Mouse (Mus musculus): ENCODE measurements around the gene Kat8.
"Not testable (repeated sequence)": the region's sequence is repeated elsewhere in the genome, so short reads cannot be mapped to it uniquely, and the experiment has no call there.

The Kat8 gene

DNA sequence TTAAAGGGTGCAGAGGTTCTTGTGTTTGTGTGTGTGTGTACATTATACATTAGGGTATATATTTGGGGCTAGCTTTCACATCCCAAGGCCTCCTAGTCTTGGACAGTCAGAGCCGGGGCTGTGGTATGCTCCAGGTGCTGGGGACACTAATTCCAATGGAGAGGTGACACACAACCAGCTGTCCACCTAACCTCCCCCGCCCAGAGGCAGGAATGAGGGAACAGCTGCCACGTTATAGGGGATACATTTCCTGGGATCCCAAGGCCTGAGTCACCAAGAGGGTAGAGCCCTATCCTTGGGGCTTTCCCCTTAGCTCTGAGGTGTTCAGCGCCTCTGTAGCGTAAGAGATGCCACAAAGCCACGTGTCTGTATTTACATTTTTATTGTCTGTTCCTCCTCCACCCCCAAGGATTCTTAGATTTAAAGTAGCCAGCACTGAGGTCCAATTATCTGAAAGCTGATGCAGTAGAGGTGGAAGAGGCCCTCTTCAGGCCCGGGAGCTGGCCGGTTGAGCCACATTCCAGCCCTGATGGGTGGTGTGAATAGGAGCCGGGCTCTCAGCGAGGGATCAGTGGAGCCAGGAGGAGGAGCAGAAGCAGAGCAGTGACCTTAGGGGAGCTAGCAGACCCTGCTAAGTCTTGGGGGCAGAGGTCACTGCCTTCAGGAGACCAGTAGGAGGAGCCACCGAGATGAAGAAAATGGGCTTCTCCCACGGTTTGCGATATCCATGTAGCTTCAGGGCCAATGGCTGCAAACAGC is 20.1 kb downstream of the Kat8 start:
- DNase-seq, result no peak

DNA sequence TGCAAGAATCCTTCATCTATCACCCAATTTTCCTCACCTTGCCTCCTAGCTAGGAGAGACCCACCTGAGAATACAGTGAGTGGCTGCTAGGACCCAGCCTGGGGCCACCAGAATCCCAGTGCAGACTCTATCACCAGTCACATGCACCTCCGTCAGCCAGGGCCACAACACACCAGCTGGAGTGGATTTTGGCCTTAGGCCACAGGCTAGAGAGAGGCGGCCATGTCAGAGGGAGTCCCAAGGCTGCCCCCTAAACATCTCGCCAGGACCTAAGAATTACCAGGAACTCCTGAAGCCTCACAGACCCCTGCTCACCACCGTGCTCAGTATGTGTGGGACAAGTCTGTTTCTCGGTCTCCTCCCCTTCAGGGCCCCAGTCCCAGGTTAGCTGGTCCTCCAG is 21.8 kb downstream of the Kat8 start:
- DNase-seq, result no peak

DNA sequence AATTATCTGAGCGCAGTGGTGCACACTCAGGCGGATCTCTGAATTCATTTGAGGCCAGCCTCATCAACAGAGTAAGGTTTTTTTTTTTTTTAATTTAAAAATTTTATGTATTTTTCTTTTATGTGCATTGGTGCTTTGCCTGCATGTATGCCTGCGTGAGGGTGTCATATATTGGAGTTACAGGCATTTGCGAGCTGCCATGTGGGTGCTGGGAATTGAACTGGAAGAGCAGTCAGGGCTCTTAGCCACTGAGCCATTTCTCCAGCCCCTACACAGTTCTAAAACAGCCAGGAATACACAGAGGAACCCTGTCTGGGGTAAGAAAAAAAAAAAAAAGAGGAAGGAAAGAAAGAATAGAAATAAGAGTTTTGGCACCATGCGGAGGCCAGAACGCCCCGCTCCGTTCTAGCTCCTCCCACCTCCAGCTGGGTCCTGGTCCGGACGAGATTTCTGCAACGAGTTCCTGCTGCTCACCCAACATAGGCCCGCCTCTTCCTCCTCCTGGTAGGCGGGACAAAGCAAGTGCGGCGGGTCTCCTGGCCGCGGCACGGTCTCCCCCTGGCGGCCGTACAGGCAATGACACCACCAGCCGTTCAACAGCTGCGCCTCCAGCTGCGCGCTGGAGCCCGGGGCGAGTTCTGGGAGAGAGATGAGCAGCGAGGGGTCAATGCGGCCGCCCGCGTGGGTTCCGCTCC is 22.9 kb downstream of the Kat8 start:
- DNase-seq, result peak; percentile 96

DNA sequence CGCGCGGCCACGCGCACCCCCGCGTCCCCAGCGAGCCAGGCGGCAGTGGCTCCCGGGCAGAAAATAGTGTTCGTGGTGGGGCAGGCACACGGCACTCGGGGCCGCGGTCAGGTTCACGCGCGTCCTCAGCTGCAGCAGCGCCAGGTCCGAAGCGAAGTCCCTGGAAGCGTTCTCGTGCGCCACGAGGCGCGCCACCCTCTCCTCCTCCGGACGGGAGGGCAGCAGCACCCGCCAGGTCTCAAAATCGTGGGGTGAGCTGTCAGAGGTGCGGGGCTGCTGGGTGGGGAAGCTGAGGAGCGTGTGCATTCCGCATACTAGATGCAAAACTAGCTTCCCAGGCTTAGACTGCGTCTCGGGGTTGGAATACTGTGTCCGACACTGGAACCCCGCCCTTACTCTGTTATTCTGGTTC is 23.4 kb downstream of the Kat8 start:
- no peak for DNase-seq

DNA sequence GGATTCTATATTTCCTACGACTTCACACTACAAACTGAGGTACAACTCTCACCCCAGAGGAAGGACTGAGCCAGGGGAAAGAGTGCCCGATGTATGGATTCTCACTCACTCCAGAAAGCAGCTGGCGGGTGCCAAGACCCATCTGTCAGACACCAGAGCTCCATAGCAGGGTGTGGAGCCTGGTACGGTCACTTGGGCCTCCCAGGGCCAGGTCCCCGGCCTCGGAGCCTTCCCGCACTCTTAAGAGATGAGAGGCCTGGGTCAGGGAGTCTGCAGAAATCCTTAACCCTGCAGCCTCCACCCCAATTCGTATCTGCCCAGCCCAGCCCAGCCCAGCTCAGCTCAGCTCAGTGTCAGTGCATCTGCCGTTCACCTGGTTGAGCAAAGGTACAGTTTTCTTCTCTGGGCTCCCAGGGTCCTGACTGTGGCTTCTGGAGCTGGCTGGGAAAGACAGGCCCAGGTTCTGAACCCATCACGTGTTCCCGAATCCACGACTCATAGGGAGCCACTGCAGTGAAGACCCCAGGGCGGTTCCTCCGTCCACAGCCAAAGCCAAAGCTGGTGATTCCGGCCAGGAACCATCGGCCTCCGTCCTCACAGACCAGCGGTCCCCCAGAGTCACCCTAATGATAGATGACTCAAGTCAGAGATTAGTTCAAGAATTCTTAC is 24.0 kb downstream of the Kat8 start:
- no peak for DNase-seq

DNA sequence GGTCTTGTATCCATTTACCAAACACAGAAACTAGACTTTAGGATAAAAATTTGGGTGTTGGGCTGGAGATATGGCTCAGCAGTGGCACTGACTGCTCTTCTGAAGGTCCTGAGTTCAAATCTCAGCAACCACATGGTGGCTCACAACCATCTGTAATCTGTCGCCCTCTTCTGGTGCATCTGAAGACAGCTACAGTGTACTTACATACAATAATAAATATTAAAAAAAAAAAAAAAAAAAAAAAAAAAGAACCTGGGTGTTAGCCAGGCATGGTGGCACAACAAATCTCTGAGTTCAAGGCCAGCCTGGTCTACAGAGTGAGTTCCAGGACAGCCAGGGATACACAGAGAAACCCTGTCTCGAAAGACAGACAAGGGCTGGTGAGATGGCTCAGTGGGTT is 29.8 kb downstream of the Kat8 start:
- not testable (repeated sequence) for DNase-seq

DNA sequence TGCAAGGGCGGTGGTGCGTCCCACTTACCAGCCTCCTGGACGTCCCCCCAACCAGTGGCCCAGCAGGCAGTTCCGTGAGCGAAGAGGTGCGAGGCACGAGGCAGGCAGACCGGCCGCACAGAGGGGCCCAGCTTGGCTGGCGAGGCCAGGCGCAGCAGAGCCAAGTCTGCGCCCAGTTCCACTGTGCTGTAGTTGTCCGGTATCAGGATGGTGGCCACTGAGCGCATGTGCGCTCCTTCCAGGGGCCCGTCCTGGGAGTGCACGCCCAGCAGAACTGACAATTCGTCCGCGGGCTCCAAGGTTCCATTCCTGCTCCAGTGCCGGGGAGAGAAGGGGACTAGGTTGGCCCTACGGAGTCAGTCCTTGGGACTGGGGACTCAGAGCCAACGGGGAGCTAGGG is 32.3 kb downstream of the Kat8 start:
- DNase-seq, result no peak

DNA sequence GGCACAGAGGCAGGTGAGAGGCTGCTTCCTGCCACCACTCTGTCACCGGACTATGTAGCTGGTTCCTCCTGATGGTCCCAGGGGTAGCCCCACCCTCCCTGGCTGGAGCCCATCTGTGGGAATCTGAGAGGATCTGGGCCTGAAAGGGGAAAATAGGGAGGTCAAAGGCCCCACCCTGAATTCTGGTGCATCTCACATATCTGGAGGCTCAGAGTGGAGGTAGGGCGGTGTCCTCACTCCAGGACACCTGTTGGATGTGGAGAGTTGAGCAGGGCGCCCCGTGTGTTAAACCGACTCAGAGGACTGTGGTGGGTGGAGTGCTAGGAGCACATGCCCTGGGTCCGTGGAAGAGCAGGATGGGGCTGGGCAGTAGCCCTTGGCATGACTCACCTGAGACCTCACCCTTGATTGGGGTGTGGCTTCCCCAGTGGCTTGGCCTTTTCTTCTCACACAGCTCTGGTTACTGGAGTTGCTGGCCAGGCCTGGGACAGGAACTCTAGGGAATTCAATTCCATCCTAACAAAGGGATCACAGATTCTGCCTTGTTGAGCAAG is 34.2 kb downstream of the Kat8 start, which contains the start of gene Prss36:
Prss36 (minus strand) TSS at position 256 of the 554 bp plus-strand sequence.
- no peak for DNase-seq

DNA sequence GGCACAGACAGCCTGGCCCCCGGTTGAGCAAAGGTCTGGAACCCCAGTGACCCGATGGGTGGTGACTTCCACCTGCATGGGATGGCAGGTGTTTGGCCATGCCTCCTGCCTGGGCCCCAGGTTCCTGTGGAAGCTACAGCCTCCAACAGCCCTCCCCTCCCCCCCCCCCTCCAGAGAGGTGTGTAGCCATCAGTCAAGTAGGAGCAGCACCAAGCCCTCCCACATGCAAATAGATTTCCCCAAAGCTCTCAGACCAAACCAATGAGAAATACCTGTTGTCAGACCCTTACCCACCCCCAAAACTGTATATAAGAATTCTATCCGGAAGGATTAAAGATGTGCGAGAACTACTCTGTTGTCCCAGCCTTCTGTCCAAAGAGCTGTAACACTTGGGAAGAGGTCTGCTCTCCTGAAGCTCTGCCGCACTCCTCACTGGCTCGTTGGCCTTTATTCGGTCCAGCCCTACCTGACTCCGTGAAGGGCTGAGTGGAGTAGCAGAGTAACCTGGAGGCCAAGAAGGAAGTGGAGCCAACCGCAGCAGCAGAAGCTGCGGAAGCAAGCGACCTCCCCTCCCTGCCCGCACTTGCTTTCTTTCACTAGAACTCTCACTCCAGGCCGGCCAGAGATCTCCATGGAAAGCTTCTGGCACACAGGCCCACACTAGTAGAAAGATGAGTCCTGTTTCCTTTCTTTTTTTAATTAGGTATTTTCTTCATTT is 40.7 kb downstream of the Kat8 start:
- DNase-seq, result no peak

DNA sequence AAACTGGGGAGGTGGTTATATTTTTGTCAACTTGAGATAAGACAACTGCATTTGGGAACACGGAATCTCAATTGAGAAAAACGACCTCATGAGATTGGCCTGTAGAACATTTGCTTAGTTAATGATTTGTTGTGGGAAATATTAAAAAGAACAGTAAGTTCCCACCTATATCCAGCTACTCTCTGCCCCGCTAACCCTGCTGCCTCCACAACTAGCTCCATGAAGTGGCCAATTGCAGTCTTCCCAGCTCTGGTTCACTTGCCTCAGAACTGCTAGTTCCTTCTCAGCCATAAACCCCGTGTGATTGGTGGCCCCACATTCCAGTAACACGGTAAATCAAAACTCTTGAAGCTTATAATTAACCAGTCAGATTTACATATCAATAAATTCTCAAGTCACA is 47.0 kb downstream of the Kat8 start:
- no peak for DNase-seq

DNA sequence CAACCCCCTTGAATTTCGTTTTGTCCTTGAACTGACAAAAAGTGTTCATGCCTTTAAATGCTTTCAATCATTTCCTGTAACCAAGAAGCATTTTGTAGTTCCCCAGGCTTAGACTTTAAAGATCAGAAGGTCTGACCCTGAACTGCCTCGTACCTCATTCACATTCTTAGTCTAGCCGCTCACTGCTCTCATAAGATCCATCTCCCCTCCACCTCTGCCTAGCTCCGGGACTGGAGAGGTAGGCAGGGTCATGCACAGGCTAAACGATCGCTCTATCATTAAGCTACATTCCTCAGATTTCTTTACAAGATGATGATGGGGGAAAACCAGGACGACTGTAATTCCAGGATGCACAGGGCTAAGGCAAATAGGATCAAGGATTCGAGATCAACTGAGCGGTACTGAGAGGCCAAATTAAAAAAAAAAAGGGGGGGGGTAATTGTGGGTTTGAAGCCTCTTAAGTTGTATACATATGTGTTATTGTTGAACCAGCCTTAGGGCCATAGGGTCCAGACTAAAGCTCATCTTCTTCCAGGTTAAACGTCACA is 54.1 kb downstream of the Kat8 start:
- no peak for DNase-seq

DNA sequence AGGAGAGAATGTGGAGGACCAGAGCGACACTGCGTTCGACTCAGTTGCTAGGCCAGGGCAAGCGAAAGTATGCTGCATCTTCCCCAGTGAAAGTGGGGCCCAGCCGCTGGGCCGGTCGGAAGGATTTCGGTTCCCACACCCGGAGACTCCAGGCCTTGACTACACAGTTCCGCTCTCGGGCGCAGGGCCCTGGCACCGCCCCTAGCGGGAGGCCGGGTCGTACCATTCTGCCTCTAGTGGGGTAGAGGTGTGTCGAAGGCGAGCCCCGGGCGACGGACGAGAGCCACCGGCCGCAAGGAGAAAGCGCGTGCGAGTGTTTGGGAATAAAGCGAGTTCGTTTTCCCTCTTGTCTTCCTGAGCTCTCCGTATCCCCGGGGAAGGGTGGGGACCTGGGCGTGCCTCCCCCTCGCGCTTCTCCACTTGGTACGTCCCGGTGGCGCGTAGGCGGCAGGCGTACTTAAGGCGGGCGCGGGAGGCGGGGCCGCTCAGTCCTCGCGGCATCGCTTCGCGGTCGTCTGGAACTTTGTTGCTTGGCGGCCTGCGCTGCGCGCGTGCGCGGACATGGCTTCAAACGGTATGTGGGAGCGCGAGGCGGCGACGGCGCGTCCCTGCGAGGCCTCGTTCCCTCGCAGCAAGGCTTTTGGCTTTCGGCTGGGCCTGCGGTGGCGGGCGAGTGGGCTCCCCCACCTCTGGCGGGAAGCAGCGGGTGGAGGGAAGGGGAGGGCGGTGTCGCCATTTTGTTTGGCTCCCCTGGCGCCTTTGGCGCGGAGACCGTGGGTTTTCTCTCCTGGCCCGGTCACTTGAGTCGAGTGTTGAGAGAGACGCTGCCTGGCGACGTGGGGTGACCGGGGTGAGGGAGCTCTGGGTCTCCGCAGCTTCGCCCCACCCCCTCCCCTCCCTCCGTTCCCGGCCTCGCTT is 54.9 kb downstream of the Kat8 start, which contains the start of gene Fus:
Fus (plus strand) TSS at position 454 of the 918 bp plus-strand sequence.
- peak; percentile 93 for DNase-seq

DNA sequence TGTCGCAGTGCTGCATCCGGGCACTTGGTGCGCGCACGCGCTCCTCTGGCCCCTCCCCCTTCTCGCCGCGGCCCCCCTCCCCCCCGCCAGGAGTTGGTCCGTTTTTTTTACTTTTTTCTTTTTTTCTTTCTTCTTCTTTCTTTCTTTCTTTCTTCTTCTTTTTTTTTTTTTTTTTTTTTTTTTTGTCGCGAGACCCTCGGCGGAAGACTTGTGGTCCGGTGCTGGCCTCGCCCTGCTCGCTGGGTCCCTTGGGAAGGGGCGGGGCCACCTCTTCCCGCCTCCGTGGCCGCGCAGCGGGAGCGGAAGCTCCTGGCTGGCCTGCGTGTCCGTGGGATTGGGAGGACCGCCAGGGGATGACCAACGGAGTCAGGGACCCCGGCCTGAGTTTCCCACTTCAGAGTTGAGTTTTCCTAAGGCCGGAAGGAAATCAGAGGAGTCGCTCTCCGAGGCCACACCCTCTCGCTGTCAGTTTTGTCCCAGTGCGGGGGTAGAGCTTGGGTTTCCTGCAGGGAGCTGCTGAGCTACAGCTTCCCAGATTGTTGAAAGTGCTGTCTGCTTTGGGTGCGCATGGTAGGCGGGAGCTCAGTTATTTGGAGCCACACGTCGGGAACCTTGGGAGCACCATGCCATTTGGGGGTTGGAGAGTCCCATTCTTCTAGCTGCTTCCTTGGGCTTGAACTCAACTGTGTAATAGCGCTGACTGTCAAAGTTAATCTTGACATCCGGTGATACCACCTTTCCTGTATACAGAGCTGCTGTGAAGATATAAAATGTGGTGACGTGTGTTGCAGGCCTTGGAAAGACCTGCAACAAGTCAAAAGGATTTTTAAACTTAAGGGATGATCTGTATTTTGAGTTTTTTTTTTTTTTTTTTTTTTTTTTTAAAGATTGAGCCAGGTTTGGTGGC is 55.9 kb downstream of the Kat8 start:
- DNase-seq, result peak; percentile 78

DNA sequence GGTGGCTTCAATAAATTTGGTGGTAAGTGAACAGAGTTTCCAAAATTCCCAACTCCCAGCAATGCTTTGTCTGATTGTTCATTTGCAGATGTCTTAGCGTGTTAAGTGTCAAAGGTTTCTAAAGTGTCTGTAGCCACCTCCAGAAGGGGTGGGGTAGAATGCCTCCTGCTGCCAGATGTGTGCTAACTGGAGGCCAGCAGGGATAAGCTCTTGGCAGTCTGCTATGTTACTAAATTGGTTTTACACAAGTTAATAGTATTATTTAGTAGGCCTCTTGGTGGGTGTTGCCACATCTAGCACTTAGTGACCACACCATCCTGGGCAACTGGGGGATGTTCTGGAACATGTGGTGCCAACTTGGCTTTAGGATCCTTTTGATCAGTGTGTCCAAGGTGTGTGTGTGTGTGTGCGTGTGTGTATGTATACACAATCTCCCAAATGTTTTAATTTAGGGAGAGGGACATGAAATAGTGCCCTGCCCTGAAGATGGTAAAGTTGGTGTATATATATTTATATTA is 62.2 kb downstream of the Kat8 start:
- DNase-seq, result no peak

Data from layer of hippocampus, adult 9-11 months (tissue).